Mouse (Mus musculus) layer of hippocampus, postnatal 36 days (tissue): ENCODE data around the gene Cbx8. TPM values are rescaled to one million over a fixed set of nuclear protein-coding genes. Genes with fewer than 3 reads are reported as not detected.

Experiments
- DNase-seq, 2 experiments: peaks; one replicate each; pipeline ENCODE4 v3.0.0; 2022
- total RNA-seq, 2 experiments: library from RNA; stranded (reverse); gene quantifications; 2 replicates each; pipeline ENCODE4 v1.2.3; 2021

The Cbx8 gene
- total RNA-seq, 2 experiments from 2014 or later: 11.2 to 13.6 TPM

DNA sequence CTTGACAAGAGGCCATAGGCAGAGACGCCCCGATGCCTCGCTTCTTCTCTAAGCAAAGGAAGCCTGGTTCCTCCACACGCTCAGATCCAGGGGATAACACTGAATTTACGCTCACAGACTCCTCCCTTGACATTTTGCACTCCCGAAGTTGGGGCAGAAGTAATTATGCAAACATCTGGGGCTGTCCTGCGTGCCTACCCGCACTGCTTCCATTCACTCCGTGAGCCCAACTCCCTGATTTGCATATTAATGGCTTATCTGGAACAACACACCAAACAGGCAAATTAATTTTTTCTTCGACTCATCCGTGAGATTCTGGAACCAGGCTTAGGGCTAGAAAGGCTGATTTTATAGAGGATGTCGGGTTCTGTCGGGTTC lies 7.4 kb upstream of the Cbx8 start:
- no peak for DNase-seq

DNA sequence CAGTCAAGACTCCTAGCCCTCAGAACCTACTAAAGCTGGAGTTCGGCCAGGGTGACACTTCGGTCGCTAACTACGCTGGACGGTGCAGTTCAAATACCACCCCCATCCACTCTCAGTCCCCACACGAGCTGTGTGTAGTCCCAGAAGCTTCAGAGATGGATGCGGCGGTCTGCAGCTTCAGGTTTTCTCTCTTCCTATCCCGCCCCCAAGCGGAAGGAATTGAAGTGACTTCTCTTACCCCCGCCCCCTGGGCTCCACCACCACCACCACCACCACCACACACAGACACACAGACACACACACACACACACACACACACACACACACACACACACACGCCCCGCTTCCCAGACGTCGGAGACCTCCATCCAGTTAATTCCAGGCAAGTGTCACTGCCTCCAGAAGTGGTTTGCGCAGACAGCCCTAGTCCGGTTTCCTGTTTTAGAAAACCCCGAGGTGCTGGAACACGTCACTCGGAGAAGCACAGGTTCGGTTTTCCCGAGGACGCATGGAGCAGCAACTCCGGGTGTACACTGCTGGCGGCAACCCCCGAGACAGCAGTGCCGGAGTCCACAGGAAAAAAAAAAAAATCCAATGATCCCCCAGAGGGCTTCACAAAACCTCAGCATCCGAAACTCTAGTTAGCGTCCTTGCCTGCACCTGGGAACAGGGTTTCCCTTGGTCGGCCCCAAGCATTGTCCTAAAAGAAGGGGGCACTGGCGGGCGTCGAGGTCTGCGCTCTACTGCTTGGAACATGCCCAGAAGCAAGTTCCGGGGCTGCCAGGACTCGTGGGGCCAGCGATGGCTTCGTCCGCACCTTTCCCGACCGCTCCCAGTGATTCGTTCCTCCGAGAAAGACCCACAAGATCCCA lies 6.7 kb upstream of the Cbx8 start:
- DNase-seq: no peak

DNA sequence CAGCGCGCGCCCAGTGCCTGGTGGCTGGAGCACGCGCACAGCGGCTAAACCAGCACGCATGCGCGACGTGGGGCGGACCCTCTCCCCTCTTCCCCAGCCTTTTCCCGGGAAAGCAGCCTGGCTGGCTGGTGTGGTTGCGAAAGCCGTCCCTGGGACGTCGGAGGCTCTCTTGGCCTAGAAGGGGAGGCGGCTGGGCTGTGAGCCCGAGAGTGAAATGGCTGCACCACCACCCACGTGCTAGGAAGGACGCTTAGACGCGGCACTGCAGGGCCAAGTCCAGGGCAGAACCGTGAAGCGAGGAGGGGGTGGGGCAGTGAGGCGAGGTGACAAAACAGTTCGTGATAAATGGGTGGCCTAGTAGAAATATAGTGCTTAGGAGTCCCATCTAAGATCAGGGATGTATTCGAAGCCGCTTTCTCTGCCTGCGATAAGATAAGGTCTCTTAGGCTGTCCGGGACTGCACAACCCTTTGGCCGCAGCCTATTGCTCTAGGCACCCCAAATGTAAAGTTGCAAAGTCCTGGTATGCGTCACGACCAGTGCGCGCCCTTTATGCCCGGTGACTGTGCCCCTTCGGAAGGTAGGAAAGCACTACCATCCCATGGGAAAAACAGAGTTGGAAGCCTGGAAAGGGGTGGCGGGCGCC lies 6.0 kb upstream of the Cbx8 start:
- DNase-seq: peak; percentile 9 to 22

DNA sequence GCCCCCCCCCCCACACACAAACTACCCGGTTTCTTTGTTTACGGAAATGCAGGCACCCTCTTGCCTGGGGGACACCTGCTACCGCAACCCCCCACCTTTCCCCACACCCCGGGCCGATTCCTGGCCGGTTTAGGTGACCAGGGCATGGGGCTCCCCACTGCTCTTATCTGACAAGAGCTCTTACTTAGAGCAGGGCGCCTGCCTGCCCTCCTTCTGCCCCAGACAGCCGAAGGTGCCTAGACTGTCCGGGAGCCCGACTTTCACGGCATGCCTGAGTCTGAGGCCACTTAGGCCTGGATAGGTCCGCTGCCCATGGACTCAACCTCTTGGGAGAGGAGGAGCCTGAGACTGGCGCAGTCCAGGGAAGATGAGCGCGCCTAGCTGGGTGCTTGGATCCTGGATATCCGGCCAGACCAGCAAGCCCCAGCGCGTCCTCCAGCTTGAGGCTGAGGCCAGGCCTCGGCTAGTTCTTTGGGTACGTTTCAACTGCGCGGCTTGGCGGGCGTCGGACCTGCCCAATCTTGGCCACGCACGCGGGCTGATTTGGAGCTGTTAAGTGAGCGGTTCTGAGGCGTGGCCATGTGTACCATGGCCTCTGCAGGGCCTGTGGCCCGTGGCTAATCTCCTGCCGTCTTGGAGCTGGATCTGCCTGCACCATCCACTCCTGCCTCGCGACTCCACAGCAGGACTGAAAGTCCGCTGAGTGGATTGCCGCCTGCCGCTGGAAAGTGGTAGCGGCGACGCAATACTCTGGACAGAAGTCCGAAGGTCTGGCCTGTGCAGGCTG lies 4.0 kb upstream of the Cbx8 start:
- no peak for DNase-seq

GRCm38 (mm10) chr11:119043761-119044550 lies 3.2 kb upstream of the Cbx8 start:
- no peak for DNase-seq

DNA sequence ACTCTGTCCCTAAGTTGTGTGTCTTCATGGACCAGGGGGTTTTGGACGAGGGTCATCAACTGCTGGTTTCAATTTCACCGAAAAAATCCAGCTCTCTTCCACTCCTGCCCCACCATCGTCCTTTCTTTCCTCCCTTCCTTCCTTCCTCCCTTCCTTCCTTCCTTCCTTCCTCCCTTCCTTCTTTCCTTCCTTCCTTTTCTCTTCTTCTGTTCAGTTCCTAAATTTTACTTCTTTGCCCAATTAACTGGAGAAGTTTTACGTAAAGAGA lies 2.4 kb upstream of the Cbx8 start:
- no peak for DNase-seq

DNA sequence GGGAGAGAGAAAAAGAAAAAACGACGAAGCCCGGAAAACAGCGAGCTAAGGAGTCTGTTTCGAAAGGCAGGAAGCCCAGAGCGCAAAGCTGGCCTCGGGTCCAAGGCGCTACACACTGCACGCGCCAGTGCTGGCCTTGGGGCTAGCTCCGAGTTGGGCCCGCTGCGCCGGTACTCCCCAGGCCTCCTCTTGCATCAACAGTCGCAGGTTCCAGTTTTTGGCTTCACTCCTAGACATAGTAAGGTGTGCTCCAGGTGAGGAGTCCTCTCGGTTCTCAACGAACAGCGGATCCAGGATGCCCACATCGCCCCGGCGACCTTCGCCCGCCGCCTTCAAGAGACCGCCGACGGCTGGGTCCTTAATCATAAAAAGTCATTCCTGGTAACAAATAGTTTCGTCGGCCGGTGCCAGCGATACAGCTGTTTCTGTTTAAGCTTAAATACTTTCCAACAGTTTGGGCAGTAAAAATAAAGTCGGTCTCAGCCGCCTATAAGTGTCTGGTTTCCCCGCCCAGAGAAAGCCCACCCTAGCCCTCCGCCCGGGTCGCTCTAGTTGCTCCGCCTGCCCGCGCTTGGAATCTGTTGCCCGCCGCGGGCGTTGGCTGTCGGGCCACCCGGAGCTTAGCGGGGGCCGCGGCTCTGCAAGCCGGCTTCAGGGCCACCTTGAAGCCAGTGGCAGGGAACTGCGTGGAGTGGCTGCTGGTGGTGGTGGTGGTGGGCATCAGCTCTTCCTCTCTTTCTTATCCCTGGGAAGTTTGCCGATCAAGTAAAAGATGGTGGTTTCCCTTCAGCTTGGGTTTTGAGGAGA lies 1.9 kb upstream of the Cbx8 start:
- no peak for DNase-seq

- DNase-seq: no peak
These were observed 1.1 kb upstream of the Cbx8 start for GRCm38 (mm10) chr11:119041750-119042465.

DNA sequence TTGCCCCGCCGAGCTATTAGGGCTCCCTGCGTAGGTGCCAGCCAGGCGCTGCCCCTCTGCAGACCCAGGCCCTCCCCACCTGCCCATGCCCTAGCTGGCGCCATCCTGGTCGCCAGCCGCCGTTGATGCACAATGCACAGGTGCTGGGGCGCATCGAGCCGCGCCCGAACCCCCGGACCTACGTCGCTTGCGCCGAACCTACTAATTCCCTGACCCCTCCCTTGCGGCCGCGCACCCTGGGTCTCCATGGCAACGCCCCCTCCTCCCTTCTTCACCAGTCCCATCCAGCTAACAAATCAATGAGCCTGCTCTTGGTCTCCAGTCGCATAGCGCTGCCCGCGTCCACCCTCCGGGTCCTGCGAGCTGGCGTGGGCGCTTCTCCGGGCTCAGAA lies 552 bp upstream of the Cbx8 start:
- DNase-seq: no peak

DNA sequence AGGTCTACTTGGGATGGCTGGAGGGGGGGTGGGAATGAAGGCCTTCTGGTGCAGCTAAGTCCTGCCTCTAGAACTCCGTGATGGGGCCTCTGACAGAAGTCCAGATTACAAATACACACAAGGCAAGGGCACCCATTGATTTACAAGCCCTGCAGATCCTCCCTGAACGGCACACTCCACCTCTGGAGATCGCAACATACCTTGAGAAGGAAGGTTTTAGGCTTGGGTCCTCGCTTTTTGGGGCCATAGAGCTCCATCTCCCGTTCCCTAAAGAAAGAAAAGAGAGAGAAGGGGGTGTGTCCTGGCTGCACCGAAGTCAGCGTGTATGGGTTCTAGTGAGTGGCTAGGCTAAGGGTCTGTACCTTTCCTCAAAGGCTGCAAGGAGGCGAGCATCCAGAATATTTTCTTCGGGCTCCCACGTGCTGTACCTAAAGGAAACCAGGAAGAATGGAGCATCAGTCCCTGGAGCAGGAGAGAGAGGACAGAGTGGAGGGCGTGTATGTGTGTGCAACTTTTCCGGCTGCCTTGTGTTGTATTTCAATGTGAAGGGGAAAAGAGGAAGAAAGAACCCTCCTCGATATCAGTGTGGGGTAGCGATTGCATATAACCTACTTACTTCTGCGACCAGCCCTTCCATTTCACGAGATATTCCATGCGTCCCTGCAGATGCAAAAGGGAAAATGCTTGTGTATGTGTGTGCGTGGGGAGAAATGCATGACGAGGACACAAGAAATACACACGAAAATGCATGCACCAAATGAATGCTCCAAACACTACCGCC lies 847 bp downstream of the Cbx8 start:
- DNase-seq: no peak

DNA sequence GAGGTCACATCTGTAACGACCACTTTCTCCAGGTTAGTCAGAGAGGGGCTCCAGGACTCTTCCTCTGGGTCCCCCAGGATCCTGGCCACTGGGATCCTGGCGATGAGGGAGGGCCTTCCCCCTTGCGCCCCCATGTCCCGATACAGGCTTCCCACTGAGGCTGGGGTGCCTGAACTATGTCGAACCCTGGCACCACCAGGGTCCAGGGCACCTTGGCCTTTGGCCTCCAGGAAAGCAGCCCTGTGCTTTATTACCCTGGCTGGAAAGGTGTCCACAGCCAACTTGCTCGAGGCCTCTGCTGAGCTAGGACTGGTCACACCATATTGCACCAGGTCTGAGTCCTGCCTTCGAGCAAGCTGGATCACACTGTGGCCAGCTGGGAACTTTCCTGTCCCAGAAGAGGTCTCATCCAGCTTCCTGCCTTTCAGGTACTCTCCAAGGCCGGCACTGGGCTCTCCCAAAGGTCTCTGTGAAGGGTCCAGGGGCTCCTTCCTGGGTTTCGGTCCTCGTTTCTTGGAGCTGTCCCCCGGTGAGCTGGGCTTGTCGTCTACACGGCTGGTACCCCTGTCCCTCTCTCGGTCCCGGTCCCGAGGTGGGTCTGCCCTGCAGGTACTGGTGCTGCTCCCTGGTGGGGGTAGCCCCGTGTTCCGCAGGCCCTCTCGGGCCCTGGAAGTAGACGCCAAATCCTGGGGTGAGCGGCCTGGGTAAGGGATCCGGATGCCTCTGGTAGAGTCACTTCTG lies 1.9 kb downstream of the Cbx8 start:
- no peak for DNase-seq

- no peak for DNase-seq
These were observed 2.9 kb downstream of the Cbx8 start for GRCm38 (mm10) chr11:119037780-119038401.

DNA sequence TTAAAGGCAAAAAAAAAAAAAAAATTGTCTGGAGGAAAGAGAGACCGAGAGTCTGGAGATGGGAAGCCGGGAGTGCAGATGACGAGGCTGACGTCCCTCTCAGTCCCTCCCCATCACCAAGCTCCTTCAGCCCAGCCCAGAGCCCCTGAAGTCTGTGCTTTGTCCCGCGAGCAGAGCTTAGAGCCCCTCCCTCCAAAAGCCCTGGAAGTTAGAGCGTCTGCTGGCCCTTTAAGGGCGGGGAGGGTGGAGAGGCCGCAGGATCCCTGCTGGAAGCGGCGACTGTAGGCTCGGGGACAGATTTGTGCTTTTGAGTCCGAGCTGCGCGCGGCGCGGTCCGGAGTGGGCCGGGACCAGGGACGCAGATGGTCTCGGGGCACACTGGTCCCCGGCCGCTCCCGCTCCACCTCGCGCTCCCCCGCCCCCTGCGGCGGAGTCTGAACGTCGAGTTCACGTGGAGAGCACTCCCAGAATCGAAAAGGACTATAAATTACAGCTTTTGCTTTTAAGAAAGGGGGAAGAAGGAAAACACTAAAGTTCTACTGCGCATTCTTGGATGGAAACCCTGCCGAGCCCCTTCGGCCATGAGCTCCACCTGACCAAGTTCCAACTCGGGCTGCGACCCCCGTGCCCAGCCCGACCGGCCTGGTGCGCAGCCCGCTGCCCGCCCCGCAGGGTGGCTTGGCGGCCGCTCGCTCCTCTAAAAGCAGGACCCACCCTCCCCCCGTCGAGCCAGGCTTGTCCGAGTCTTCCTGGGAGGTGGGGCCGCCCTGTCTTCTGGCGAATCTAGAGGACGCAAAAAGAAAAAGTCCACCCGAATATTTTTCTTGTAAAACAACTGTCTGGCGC lies 3.6 kb downstream of the Cbx8 start:
- DNase-seq: peak in 1 of 2 experiments; percentile 13

GRCm38 (mm10) chr11:119036447-119036846 lies 4.3 kb downstream of the Cbx8 start:
- no peak for DNase-seq

- peak; percentile 18 to 37 for DNase-seq
These were observed 5.0 kb downstream of the Cbx8 start for GRCm38 (mm10) chr11:119035686-119036165.

DNA sequence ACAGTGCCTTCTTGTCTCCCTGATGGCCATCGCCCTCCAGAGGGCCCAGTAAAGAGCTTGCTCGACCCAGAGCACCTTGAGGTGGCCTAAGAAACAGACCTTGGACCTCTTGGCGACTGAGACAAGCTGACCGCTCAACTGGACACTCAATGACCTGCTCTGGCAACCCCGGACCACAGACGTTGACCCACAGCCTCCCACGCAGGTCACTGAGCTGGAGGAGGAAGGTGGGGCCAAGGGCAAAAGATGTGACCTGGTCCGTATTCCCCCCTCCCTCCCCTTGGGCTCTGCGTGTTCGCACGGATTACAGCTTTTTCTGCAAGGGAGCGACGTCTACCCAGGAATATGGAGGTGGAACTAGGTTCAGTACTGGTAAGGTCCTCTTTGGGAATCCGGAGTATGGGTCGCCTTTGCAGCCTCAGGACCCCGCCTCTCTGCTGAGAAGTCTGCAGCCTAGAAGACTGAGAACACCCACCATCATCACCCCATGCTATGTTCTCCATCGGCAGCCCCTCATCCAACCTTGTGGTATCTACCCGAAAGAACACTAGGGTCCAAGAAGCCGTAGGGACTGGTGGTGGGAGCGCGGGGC lies 5.6 kb downstream of the Cbx8 start:
- DNase-seq: no peak

- DNase-seq: no peak
These were observed 6.1 kb downstream of the Cbx8 start for GRCm38 (mm10) chr11:119034635-119035034.
